Mouse (Mus musculus) embryonic fibroblast, embryonic 13.5 days (primary cell): ENCODE data around the gene Ampd3.

Source experiments
- CTCF ChIP-seq: IDR thresholded peaks from 2 replicates; pipeline ENCODE4 v1.5.1; 2011; ENCODE audit warnings: mild to moderate bottlenecking, control low read depth, low read length, moderate library complexity, borderline replicate concordance; ENCODE audit not compliant: insufficient read depth
- POLR2A ChIP-seq: IDR thresholded peaks from 2 replicates; pipeline ENCODE4 v1.6.1; 2011; ENCODE audit warnings: low read depth, mild to moderate bottlenecking, control low read depth, low read length, moderate library complexity

GRCm38 (mm10) chr7:110808962-110809361 lies 41.0 kb downstream of the Ampd3 start:
- TF ChIP-seq POLR2A (no peak), CTCF (no peak)
